Mouse (Mus musculus) hindbrain, postnatal 0 days (tissue): Measurements from ENCODE around the gene Galnt10. TPM values are rescaled to one million over a fixed set of nuclear protein-coding genes. Genes with fewer than 3 reads are reported as not detected.
A peak's percentile ranks its signal among the peaks of the same experiment; 100 is the strongest.

Experiments
- ATAC-seq: fragments of 200-750 bp; cut with Nextera tagmentation; 2 replicates; pipeline ENCODE4 v1.8.0; 2017; ENCODE audit warnings: mild to moderate bottlenecking, moderate TSS enrichment, moderate library complexity
- DNase-seq: peaks from one replicate; pipeline ENCODE4 v3.0.0-alpha.2; 2015; ENCODE audit warnings: low spot score
- H3K27ac ChIP-seq: fragments of 300-500 bp; sonication (generic); 2 replicates; pipeline ENCODE4 v1.5.1; 2014; ENCODE audit warnings: mild to moderate bottlenecking
- H3K27me3 ChIP-seq: fragments of 300-500 bp; sonication (generic); 2 replicates; pipeline ENCODE4 v1.6.1; 2014; ENCODE audit warnings: low read length, mixed read lengths; ENCODE audit not compliant: insufficient read depth
- H3K36me3 ChIP-seq: fragments of 300-500 bp; sonication (generic); 2 replicates; pipeline ENCODE4 v1.6.1; 2014; ENCODE audit warnings: low read length, mixed read lengths; ENCODE audit not compliant: insufficient read depth
- H3K4me1 ChIP-seq: fragments of 300-500 bp; sonication (generic); 2 replicates; pipeline ENCODE4 v1.6.1; 2014; ENCODE audit warnings: antibody characterized with exemption, low read length, mixed read lengths; ENCODE audit not compliant: insufficient read depth
- H3K4me2 ChIP-seq: fragments of 300-500 bp; sonication (generic); 2 replicates; pipeline ENCODE4 v1.6.1; 2014; ENCODE audit warnings: low read depth, mild to moderate bottlenecking, low read length, moderate library complexity, mixed read lengths
- H3K4me3 ChIP-seq: fragments of 300-500 bp; sonication (generic); 2 replicates; pipeline ENCODE4 v1.5.1; 2014; ENCODE audit warnings: low read length
- H3K9ac ChIP-seq: fragments of 300-500 bp; sonication (generic); replicated peaks from 2 replicates; pipeline ENCODE4 v1.6.1; 2014; ENCODE audit warnings: mild to moderate bottlenecking, low read length, moderate library complexity, mixed read lengths
- H3K9me3 ChIP-seq: fragments of 300-500 bp; sonication (generic); 2 replicates; pipeline ENCODE4 v1.6.1; 2016; ENCODE audit warnings: low read length, mixed read lengths
- CTCF ChIP-seq: IDR thresholded peaks from 2 replicates; pipeline ENCODE4 v1.5.1; 2016; ENCODE audit warnings: antibody characterized with exemption, control low read depth, low read depth
- WGBS: fragments of 180-500 bp; shearing (Covaris S2); extraction: QIAGEN DNeasy Blood & Tissue Kit; methylation state at CpG from one replicate; pipeline ENCODE4 v1.1.7; 2014; 5-methylcytosine and 5-hydroxymethylcytosine counted together
- polyA plus RNA-seq: library from polyadenylated mRNA; unstranded; fragments of >200 nt; fragmentation: Nextera tagmentation; extraction: Ambion mirVana; gene quantifications from 2 replicates; pipeline ENCODE4 v1.2.1, GENCODE M21; 2015
- total RNA-seq: library from RNA; depleted of rRNA; stranded (reverse); fragments of >200 nt; gene quantifications from 2 replicates; pipeline ENCODE4 v1.2.3, GENCODE M21; 2014

Galnt10 gene
- total and polyA plus RNA-seq, 2 experiments from 2014 or later, result 10.9 to 20.3 TPM

DNA sequence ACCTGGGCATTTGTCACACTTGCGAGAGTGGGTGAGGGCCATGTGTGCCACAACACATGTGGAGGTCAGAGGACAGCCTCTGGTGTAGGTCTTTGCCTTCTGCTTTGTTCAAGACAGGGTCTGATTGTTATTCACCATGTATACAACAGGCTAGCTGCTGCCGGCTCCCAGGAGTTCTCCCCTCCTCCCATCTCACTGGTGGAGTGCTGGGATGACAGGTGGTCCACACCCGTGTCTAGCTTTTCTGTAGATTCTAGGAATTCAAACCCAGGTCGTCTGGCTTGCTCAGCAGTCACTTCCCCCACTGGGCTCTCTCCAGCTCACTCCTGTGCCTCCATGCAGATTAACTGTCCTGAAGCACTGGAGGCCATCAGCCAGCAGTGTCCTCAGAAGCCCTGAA, 80.7 kb downstream of the Galnt10 start:
- no peak for ATAC-seq
- H3K9ac ChIP-seq, result no peak overlapping the region
- TF ChIP-seq CTCF, result no peak

DNA sequence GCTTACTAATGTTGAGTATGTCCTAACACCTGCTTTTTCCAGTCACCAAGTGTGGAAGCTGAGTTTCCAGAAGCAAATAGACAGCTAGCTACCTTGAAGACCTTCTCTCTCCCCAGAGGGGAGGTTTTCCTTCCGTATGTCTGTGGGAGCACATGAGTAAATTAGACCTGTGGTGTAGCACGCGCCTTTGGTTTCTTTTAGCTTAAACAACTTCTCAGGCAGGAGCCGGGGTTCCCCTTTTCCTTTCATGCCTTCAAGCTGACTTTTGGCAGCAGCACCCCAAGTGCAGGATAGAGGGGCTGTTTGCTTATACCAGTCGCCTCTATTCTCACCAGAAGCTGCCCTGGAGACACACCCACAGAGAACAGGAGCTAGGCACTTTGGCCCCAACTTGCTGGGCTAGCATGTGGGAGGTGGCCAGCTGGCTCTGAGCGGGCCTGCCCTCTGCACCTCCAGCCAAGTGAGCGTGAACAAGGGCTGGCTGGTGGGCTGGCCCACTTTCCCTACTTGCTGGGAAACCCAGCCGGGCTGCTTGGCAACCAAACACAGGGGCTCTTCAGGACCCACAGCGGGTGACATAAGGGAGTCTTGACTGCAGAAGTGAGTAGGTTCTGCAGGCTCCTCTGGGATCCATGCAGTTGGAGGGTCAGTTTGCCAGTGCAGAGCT, 82.2 kb downstream of the Galnt10 start:
- peaks cover 8% of the 10 kb centered on the region; the same call in 1 of the 2 replicates for H3K4me1 ChIP-seq
- WGBS, result 35% methylated on average over 9 of the region's 9 CpGs
- no peaks in the 10 kb centered on the region for H3K36me3 ChIP-seq
- H3K9me3 ChIP-seq, result no peaks in the 10 kb centered on the region
- H3K4me2 ChIP-seq, result no peak overlapping the region
- TF ChIP-seq CTCF, result no peak
- H3K4me3 ChIP-seq, result no peak overlapping the region
- ATAC-seq (peak; percentile 91), DNase-seq (peak; percentile 79)
- H3K27me3 ChIP-seq, result no peaks in the 10 kb centered on the region
- no peak overlapping the region for H3K9ac ChIP-seq
- H3K27ac ChIP-seq, result no peak overlapping the region

More for the DNA sequence above, 80.7 kb downstream of the Galnt10 start:
- H3K36me3 ChIP-seq, result no peaks in the 10 kb centered on the region
- no peak overlapping the region for H3K4me3 ChIP-seq
- no peaks in the 10 kb centered on the region for H3K9me3 ChIP-seq
- H3K27me3 ChIP-seq, result no peaks in the 10 kb centered on the region
- WGBS, result 44% methylated on average over 4 of the region's 4 CpGs
- no peak overlapping the region for H3K27ac ChIP-seq
- H3K4me2 ChIP-seq, result no peak overlapping the region
- H3K4me1 ChIP-seq, result peaks cover 8% of the 10 kb centered on the region; the same call in 1 of the 2 replicates
- no peak for DNase-seq

DNA sequence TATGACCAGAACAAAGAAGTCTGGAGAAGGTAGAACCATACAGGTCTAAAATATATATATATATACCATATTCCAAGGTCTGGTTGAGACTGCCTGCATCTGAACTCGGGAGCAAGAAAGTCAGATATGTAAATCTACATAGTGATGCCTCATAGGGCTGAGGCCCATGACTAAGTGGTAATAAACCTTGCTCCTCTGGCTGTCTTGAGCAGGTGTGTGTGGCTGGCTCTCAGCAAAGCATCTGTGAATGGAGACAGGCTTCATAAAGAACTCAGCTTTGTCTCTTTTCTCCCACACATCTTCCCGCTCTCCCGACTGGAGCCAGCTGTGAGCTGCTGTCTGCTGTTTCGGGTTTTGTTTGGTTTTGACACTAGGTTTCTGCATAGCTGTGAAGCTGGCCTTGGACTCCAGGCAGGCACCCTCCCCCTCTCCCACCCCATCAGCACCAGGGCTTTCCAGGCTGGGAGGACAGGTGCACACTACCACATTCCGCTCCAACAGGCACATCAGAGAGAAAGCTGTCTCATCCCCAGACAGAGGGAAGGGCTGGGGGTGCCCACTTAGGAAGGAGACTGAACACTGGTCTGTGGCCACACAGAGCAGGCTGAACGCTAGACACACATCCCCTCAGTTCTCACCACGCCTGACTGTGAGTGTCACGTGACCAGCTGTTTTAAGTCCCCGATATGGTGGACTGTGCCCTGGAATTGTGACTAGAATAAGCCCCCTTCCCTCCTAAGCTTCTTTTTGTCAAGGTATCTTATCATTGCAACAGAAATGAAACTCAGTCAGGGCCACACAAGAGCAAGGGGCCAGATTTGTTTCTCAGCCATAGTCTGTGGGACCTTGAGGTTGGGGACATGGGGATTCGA, 87.4 kb downstream of the Galnt10 start:
- Histone ChIP-seq H3K9me3 (no peaks in the 10 kb centered on the region), H3K27ac (no peak overlapping the region), H3K4me3 (no peak overlapping the region), H3K4me1 (peaks cover 4% of the 10 kb centered on the region; the same call in 1 of the 2 replicates), H3K36me3 (no peaks in the 10 kb centered on the region), H3K9ac (no peak overlapping the region), H3K27me3 (no peaks in the 10 kb centered on the region), H3K4me2 (no peak overlapping the region)
- no peak for TF ChIP-seq CTCF
- peak; percentile 11 for DNase-seq
- WGBS, result 66% methylated on average over 10 of the region's 10 CpGs
- ATAC-seq, result peak; percentile 67; the same call in 1 of the 2 replicates

DNA sequence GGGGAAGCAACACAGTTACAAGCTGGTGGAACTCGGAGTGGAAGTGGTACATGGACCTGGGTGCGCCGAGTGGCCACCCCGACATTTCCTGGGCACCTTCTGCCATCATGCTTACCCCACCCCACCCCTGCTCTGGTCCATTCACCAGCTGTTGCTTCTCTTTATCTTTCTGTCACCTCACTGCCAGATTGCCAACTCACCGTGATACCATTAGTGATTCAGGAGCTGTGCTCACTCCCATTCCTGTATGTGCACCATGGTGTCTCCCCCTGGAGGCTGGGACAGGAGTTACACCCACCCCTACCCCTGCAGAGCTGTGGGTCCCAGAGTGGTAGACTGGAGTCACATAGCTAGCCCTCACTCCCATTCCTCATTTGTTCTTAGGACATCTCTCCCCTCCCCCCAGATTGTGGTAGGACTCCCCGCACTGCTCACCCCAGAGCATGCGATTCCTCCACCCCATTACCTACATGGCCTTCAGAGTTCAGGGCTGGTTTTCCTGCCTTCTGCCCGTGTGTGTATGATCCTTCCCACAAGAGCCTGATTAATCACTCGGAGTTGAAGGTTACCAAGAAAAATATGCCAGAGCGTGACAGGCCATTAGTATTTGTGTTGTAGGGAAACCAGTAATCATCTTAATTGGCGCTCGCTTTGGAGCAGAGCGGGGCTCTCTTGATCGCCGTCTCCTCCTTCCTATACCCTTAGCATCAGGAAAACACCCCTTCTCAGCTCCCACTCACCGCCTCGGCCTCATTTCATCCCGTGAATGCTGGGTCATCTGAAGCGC, 102.2 kb downstream of the Galnt10 start:
- WGBS, result 78% methylated on average over 19 of the region's 19 CpGs
- Histone ChIP-seq H3K9ac (no peak overlapping the region), H3K9me3 (no peaks in the 10 kb centered on the region), H3K4me2 (no peak overlapping the region), H3K4me3 (no peak overlapping the region), H3K4me1 (no peaks in the 10 kb centered on the region), H3K36me3 (no peaks in the 10 kb centered on the region), H3K27me3 (no peaks in the 10 kb centered on the region), H3K27ac (no peak overlapping the region)
- ATAC-seq (no peak), DNase-seq (no peak)
- peak; percentile 57 for TF ChIP-seq CTCF

DNA sequence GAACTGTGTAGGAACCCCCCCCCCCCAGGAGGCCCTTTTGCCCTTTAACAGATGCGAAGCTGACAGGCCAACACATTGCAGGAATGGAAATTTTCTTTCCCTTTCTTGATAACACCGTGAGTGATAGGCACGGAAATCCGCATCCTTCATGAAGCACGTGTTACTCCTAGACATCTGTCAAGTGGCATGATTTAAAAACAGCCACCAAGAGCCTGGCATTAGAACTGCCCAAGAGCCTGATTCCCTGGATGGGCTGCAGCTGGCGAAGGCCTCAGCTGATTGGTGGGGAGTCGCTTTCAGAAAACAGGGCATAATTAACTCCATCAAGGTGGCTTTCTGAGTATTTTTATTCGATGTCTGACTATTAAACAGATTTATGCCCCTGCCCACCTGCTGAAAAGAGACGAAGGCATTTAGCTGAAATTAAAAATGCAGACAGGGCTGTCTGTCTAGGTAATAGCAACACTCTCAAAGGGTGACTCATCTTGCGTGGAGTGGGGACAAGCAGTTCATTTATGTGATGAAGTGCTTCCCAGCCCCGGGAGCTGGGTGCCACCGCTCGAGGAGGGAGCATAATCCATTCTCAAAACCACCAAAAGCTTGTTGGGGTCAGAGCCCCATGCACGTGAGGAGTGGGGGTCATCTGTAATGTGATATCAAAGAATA, 108.4 kb downstream of the Galnt10 start:
- no peaks in the 10 kb centered on the region for H3K4me1 ChIP-seq
- no peaks in the 10 kb centered on the region for H3K27me3 ChIP-seq
- no peak overlapping the region for H3K4me3 ChIP-seq
- H3K9ac ChIP-seq, result no peak overlapping the region
- ATAC-seq (no peak), DNase-seq (no peak)
- no peak overlapping the region for H3K4me2 ChIP-seq
- no peak overlapping the region for H3K27ac ChIP-seq
- no peaks in the 10 kb centered on the region for H3K36me3 ChIP-seq
- H3K9me3 ChIP-seq, result no peaks in the 10 kb centered on the region
- WGBS, result 52% methylated on average over 14 of the region's 14 CpGs
- TF ChIP-seq CTCF, result no peak

DNA sequence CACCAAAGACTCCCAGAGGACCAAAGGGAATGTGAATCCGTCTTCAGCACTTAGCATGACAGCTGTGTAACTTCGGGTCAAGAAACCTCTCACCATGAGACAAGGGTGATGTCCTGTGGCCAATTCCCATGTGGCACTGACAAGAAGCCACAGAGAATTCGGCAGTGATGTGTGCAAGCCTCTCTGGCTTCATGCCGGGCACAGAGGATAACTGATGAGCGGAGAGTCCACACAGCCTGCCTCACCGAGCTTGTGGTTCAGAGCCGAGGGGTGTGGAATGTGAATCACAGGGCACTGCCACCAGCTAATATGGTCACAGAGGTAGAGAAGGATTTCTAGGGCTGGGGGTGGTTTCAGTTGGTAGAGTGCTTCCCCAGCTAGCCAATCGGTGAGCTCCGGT, 113.4 kb downstream of the Galnt10 start:
- WGBS, result 56% methylated on average over 9 of the region's 9 CpGs
- no peaks in the 10 kb centered on the region for H3K9me3 ChIP-seq
- no peak for ATAC-seq
- DNase-seq, result no peak
- H3K9ac ChIP-seq, result no peak overlapping the region
- no peaks in the 10 kb centered on the region for H3K36me3 ChIP-seq
- H3K27ac ChIP-seq, result no peak overlapping the region
- no peaks in the 10 kb centered on the region for H3K27me3 ChIP-seq
- H3K4me1 ChIP-seq, result no peaks in the 10 kb centered on the region
- H3K4me2 ChIP-seq, result no peak overlapping the region
- H3K4me3 ChIP-seq, result no peak overlapping the region
- no peak for TF ChIP-seq CTCF
